Mouse (Mus musculus) embryonic stem cell, embryonic (primary cell): ENCODE measurements around the gene Me1.

Experiments
- CTCF ChIA-PET, 4 experiments: fragments of 300-600 bp in 2 of 4; fragments of 350-600 bp in 2 of 4; sonication (Branson Sonifier 250); formaldehyde crosslinking; loops; one replicate each; lab custom pipeline; 2022; ENCODE audit warnings: inconsistent platforms in 2 of 4; lab: Charles Lee
- POLR2A ChIA-PET, 4 experiments: fragments of 300-600 bp in 2 of 4; fragments of 350-600 bp in 2 of 4; sonication (Branson Sonifier 250); formaldehyde crosslinking; loops; one replicate each; lab custom pipeline; 2022; ENCODE audit warnings: antibody characterized with exemption in 4 of 4, inconsistent platforms in 1 of 4; lab: Charles Lee

The Me1 gene

GRCm38 (mm10) chr9:86592676-86593668 is 102.8 kb downstream of the Me1 start:
- CTCF ChIA-PET: interaction anchor here (0.6 to 3.2 kb wide), 23 partner anchors 11 to 844 kb away, joined by 3 to 13 read pairs (median 4); partner anchors contain the start of genes Ibtk (in 1 of the 4) and Prss35 (in 1 of the 4)
- POLR2A ChIA-PET: interaction anchor here in 1 of 4 experiments (0.6 kb wide), 1 partner anchor 184 kb away, joined by 3 read pairs; no protein-coding TSS in a partner anchor

GRCm38 (mm10) chr9:86587019-86587795 is 108.5 kb downstream of the Me1 start:
- POLR2A ChIA-PET: interaction anchor here in 2 of 4 experiments (1.2 to 2.6 kb wide), 3 partner anchors 11 to 16 kb away, joined by 3 to 9 read pairs (median 5); partner anchors contain the start of genes Pgm3 (in 2 of the 2) and Rwdd2a (in 2 of the 2)
- CTCF ChIA-PET: interaction anchor here in 1 of 4 experiments (1.3 to 1.7 kb wide), 2 partner anchors 10 to 16 kb away, joined by 3 to 6 read pairs; partner anchors contain the start of genes Pgm3 and Rwdd2a

GRCm38 (mm10) chr9:86583740-86584139 is 112.0 kb downstream of the Me1 start:
- POLR2A ChIA-PET: interaction anchor here in 2 of 4 experiments (1.2 to 3.5 kb wide), 4 partner anchors 11 to 162 kb away, joined by 3 to 19 read pairs (median 6); partner anchors contain the start of genes Pgm3 (in 1 of the 2) and Rwdd2a (in 1 of the 2)
- CTCF ChIA-PET: interaction anchor here in 1 of 4 experiments (0.6 to 0.7 kb wide), 2 partner anchors 10 to 12 kb away, joined by 3 read pairs; partner anchors contain the start of genes Pgm3 and Rwdd2a

- CTCF ChIA-PET: interaction anchor here in 1 of 4 experiments (0.7 kb wide), 1 partner anchor 682 kb away, joined by 3 read pairs; no protein-coding TSS in a partner anchor
- POLR2A ChIA-PET: no interaction called here
These were observed 116.1 kb downstream of the Me1 start for GRCm38 (mm10) chr9:86579657-86580056.

GRCm38 (mm10) chr9:86575178-86575577 is 120.6 kb downstream of the Me1 start:
- ChIA-PET POLR2A (interaction anchor here in 1 of 4 experiments (0.7 to 4.1 kb wide), 2 partner anchors 10 to 488 kb away, joined by 5 to 17 read pairs; no protein-coding TSS in a partner anchor), CTCF (interaction anchor here in 1 of 4 experiments (0.6 kb wide), 1 partner anchor 405 kb away, joined by 3 read pairs; no protein-coding TSS in a partner anchor)

- CTCF ChIA-PET: interaction anchor here in 3 of 4 experiments (0.5 to 1.5 kb wide), 7 partner anchors 20 to 1949 kb away, joined by 3 to 21 read pairs (median 3); partner anchors contain the start of gene Ube2cbp (in 1 of the 3)
- POLR2A ChIA-PET: interaction anchor here in 1 of 4 experiments (0.9 to 4.1 kb wide), 5 partner anchors 8 to 110 kb away, joined by 3 to 19 read pairs (median 5); no protein-coding TSS in a partner anchor
These were observed 122.0 kb downstream of the Me1 start for GRCm38 (mm10) chr9:86573616-86574303.

- ChIA-PET POLR2A (interaction anchor here in 3 of 4 experiments (0.6 to 4.1 kb wide), 11 partner anchors 7 to 824 kb away, joined by 3 to 19 read pairs (median 5); partner anchors contain the start of genes Ibtk (in 1 of the 3) and Ube2cbp (in 1 of the 3)), CTCF (interaction anchor here (0.6 to 1.9 kb wide), 7 partner anchors 21 to 197 kb away, joined by 3 to 10 read pairs (median 4); partner anchors contain the start of gene Ube2cbp (in 1 of the 4))
These were observed 123.0 kb downstream of the Me1 start for GRCm38 (mm10) chr9:86572636-86573291.

- CTCF ChIA-PET: interaction anchor here in 3 of 4 experiments (0.9 to 1.9 kb wide), 8 partner anchors 9 to 241 kb away, joined by 3 to 10 read pairs (median 4); partner anchors contain the start of gene Ube2cbp (in 2 of the 3)
- POLR2A ChIA-PET: interaction anchor here in 3 of 4 experiments (0.6 to 3.8 kb wide), 20 partner anchors 9 to 823 kb away, joined by 3 to 19 read pairs (median 5); partner anchors contain the start of genes Dop1a (in 1 of the 3), Ibtk (in 1 of the 3) and Ube2cbp (in 1 of the 3)
These were observed 123.6 kb downstream of the Me1 start for GRCm38 (mm10) chr9:86572196-86572595.

GRCm38 (mm10) chr9:86571540-86572135 is 124.1 kb downstream of the Me1 start, which contains the start of the genes Pgm3 and Rwdd2a:
TSS of gene Pgm3 (minus strand) at chr9:86571842.
TSS of gene Rwdd2a (plus strand) at chr9:86571991.
- CTCF ChIA-PET: interaction anchor here in 3 of 4 experiments (0.7 to 1.9 kb wide), 13 partner anchors 10 to 823 kb away, joined by 3 to 10 read pairs (median 4); partner anchors contain the start of genes Ube2cbp (in 3 of the 3), Dop1a (in 1 of the 3) and Ibtk (in 1 of the 3)

GRCm38 (mm10) chr9:86570946-86571345 is 124.8 kb downstream of the Me1 start:
- ChIA-PET CTCF (interaction anchor here in 3 of 4 experiments (0.7 to 1.9 kb wide), 14 partner anchors 10 to 822 kb away, joined by 3 to 10 read pairs (median 4); partner anchors contain the start of genes Ube2cbp (in 3 of the 3), Dop1a (in 1 of the 3) and Ibtk (in 1 of the 3)), POLR2A (interaction anchor here in 3 of 4 experiments (0.6 to 3.8 kb wide), 56 partner anchors 8 to 958 kb away, joined by 3 to 19 read pairs (median 4); partner anchors contain the start of genes Dop1a (in 2 of the 3), Ibtk (in 2 of the 3), Ube2cbp (in 2 of the 3) and Cyb5r4 (in 1 of the 3))

More at GRCm38 (mm10) chr9:86571540-86572135, 124.1 kb downstream of the Me1 start, which contains the start of the genes Pgm3 and Rwdd2a:
- POLR2A ChIA-PET: interaction anchor here in 3 of 4 experiments (0.6 to 3.8 kb wide), 56 partner anchors 8 to 959 kb away, joined by 3 to 19 read pairs (median 4); partner anchors contain the start of genes Dop1a (in 2 of the 3), Ibtk (in 2 of the 3), Ube2cbp (in 2 of the 3) and Cyb5r4 (in 1 of the 3)

- CTCF ChIA-PET: interaction anchor here in 3 of 4 experiments (0.7 to 1.5 kb wide), 3 partner anchors 105 to 492 kb away, joined by 3 to 5 read pairs (median 4); partner anchors contain the start of gene Ube2cbp (in 2 of the 3)
- POLR2A ChIA-PET: interaction anchor here in 3 of 4 experiments (0.7 to 3.8 kb wide), 22 partner anchors 10 to 624 kb away, joined by 3 to 19 read pairs (median 4); partner anchors contain the start of gene Dop1a (in 2 of the 3)
These were observed 125.4 kb downstream of the Me1 start for GRCm38 (mm10) chr9:86570261-86570890.

GRCm38 (mm10) chr9:86569314-86569910 is 126.3 kb downstream of the Me1 start:
- CTCF ChIA-PET: interaction anchor here in 2 of 4 experiments (0.5 to 1.5 kb wide), 3 partner anchors 12 to 1240 kb away, joined by 3 to 4 read pairs (median 4); partner anchors contain the start of gene Ube2cbp (in 1 of the 2)
- POLR2A ChIA-PET: interaction anchor here in 2 of 4 experiments (0.6 to 3.0 kb wide), 2 partner anchors 12 to 90 kb away, joined by 4 to 10 read pairs; no protein-coding TSS in a partner anchor

- CTCF ChIA-PET: no interaction called here
- POLR2A ChIA-PET: interaction anchor here in 2 of 4 experiments (0.8 to 1.1 kb wide), 2 partner anchors 9 to 11 kb away, joined by 3 to 4 read pairs; no protein-coding TSS in a partner anchor
These were observed 135.2 kb downstream of the Me1 start for GRCm38 (mm10) chr9:86560543-86560942.
